Mouse (Mus musculus): ENCODE measurements at regions not wholly inside any gene's neighbourhood (a gene's known extent, or its start where the extent isn't known, plus 50 kb on each side); places are given as distances from the start of the nearest gene placed in this dataset.

GRCm38 (mm10) chr10:92044783-92045182 is 677.4 kb downstream of the Nedd1 start:
- Histone ChIP-seq H3K4me3 (ENCODE audit: low read depth, low read length) (no peak overlapping the region), H3K27me3 (ENCODE audit: insufficient read depth, low read length) (no peaks in the 10 kb centered on the region), H3K4me2 (ENCODE audit: low read depth, low read length, poor library complexity, severe bottlenecking) (no peak overlapping the region), H3K4me1 (ENCODE audit: insufficient read depth, low read length) (no peaks in the 10 kb centered on the region; the same call in 1 of the 2 replicates), H3K9ac (replicated peaks; ENCODE audit: low read length, poor library complexity, severe bottlenecking) (no peak overlapping the region), H3K36me3 (ENCODE audit: insufficient read depth, low read length) (no peaks in the 10 kb centered on the region), H3K9me3 (ENCODE audit: low read length) (no peaks in the 10 kb centered on the region), H3K27ac (ENCODE audit: low read depth, low read length) (no peak overlapping the region)
- DNase-seq (ENCODE audit: low spot score): no peak
- TF ChIP-seq CTCF (IDR thresholded peaks at IDR 0.05): no peak
- no peak for ATAC-seq (ENCODE audit: low FRiP score)

- Histone ChIP-seq H3K9ac (replicated peaks; ENCODE audit: low read length, poor library complexity, severe bottlenecking) (no peak overlapping the region), H3K27ac (ENCODE audit: low read depth, low read length) (no peak overlapping the region), H3K9me3 (ENCODE audit: low read length) (no peaks in the 10 kb centered on the region), H3K4me3 (ENCODE audit: low read depth, low read length) (no peak overlapping the region), H3K4me2 (ENCODE audit: low read depth, low read length, poor library complexity, severe bottlenecking) (no peak overlapping the region), H3K4me1 (ENCODE audit: insufficient read depth, low read length) (no peaks in the 10 kb centered on the region), H3K27me3 (ENCODE audit: insufficient read depth, low read length) (no peaks in the 10 kb centered on the region), H3K36me3 (ENCODE audit: insufficient read depth, low read length) (no peaks in the 10 kb centered on the region)
- peak; percentile 89 for DNase-seq (ENCODE audit: low spot score)
- 35% methylated on average over 3 of the region's 3 CpGs for WGBS
- TF ChIP-seq CTCF (IDR thresholded peaks at IDR 0.05): no peak
- ATAC-seq (ENCODE audit: low FRiP score): peak; percentile 83
Measured at GRCm38 (mm10) chr10:92036176-92036575, 686.0 kb downstream of the Nedd1 start.

- no peaks in the 10 kb centered on the region for H3K27me3 ChIP-seq (ENCODE audit: insufficient read depth, low read length)
- TF ChIP-seq CTCF (IDR thresholded peaks at IDR 0.05): no peak
- H3K36me3 ChIP-seq (ENCODE audit: insufficient read depth, low read length): no peaks in the 10 kb centered on the region
- no peaks in the 10 kb centered on the region for H3K9me3 ChIP-seq (ENCODE audit: low read length)
- H3K27ac ChIP-seq (ENCODE audit: low read depth, low read length): no peak overlapping the region
- 28% methylated on average over 4 of the region's 4 CpGs for WGBS
- no peak for ATAC-seq (ENCODE audit: low FRiP score)
- no peak overlapping the region for H3K4me3 ChIP-seq (ENCODE audit: low read depth, low read length)
- no peak overlapping the region for H3K9ac ChIP-seq (replicated peaks; ENCODE audit: low read length, poor library complexity, severe bottlenecking)
- DNase-seq (ENCODE audit: low spot score): no peak
- H3K4me1 ChIP-seq (ENCODE audit: insufficient read depth, low read length): no peaks in the 10 kb centered on the region; the same call in 1 of the 2 replicates
- no peak overlapping the region for H3K4me2 ChIP-seq (ENCODE audit: low read depth, low read length, poor library complexity, severe bottlenecking)
Measured at GRCm38 (mm10) chr10:92030221-92030620, 692.0 kb downstream of the Nedd1 start.

- no peak for ATAC-seq (ENCODE audit: low FRiP score)
- WGBS: 31% methylated on average over 1 of the region's 1 CpGs
Measured at GRCm38 (mm10) chr10:92024203-92024602, 698.0 kb downstream of the Nedd1 start.

GRCm38 (mm10) chr10:92021036-92021435 is 701.2 kb downstream of the Nedd1 start:
- WGBS: 60% methylated on average over 1 of the region's 1 CpGs
- Histone ChIP-seq H3K9me3 (ENCODE audit: low read length) (no peaks in the 10 kb centered on the region), H3K4me3 (ENCODE audit: low read depth, low read length) (no peak overlapping the region), H3K36me3 (ENCODE audit: insufficient read depth, low read length) (no peaks in the 10 kb centered on the region), H3K27me3 (ENCODE audit: insufficient read depth, low read length) (no peaks in the 10 kb centered on the region), H3K4me1 (ENCODE audit: insufficient read depth, low read length) (no peaks in the 10 kb centered on the region), H3K9ac (replicated peaks; ENCODE audit: low read length, poor library complexity, severe bottlenecking) (no peak overlapping the region), H3K4me2 (ENCODE audit: low read depth, low read length, poor library complexity, severe bottlenecking) (no peak overlapping the region), H3K27ac (ENCODE audit: low read depth, low read length) (no peak overlapping the region)
- no peak for TF ChIP-seq CTCF (IDR thresholded peaks at IDR 0.05)
- DNase-seq (ENCODE audit: low spot score) (peak; percentile 29), ATAC-seq (ENCODE audit: low FRiP score) (no peak)

More at GRCm38 (mm10) chr10:92024203-92024602, 698.0 kb downstream of the Nedd1 start:
- no peak overlapping the region for H3K4me2 ChIP-seq (ENCODE audit: low read depth, low read length, poor library complexity, severe bottlenecking)
- H3K36me3 ChIP-seq (ENCODE audit: insufficient read depth, low read length): no peaks in the 10 kb centered on the region
- H3K9me3 ChIP-seq (ENCODE audit: low read length): no peaks in the 10 kb centered on the region
- no peak overlapping the region for H3K27ac ChIP-seq (ENCODE audit: low read depth, low read length)
- H3K9ac ChIP-seq (replicated peaks; ENCODE audit: low read length, poor library complexity, severe bottlenecking): no peak overlapping the region
- no peak for DNase-seq (ENCODE audit: low spot score)
- H3K4me1 ChIP-seq (ENCODE audit: insufficient read depth, low read length): no peaks in the 10 kb centered on the region
- no peaks in the 10 kb centered on the region for H3K27me3 ChIP-seq (ENCODE audit: insufficient read depth, low read length)
- no peak for TF ChIP-seq CTCF (IDR thresholded peaks at IDR 0.05)
- no peak overlapping the region for H3K4me3 ChIP-seq (ENCODE audit: low read depth, low read length)

- peak; percentile 62; the same call in 1 of the 2 replicates for ATAC-seq (ENCODE audit: low FRiP score)
- Histone ChIP-seq H3K27me3 (ENCODE audit: insufficient read depth, low read length) (no peaks in the 10 kb centered on the region), H3K27ac (ENCODE audit: low read depth, low read length) (peak overlapping the region; percentile 64), H3K4me2 (ENCODE audit: low read depth, low read length, poor library complexity, severe bottlenecking) (peak overlapping the region; percentile 4; the same call in 1 of the 2 replicates), H3K9me3 (ENCODE audit: low read length) (no peaks in the 10 kb centered on the region), H3K4me1 (ENCODE audit: insufficient read depth, low read length) (0 out of 2 replicates have a peak, but pooled peaks cover 6% of the 10 kb centered on the region), H3K9ac (replicated peaks; ENCODE audit: low read length, poor library complexity, severe bottlenecking) (no peak overlapping the region), H3K4me3 (ENCODE audit: low read depth, low read length) (no peak overlapping the region), H3K36me3 (ENCODE audit: insufficient read depth, low read length) (no peaks in the 10 kb centered on the region)
- peak; percentile 45 for DNase-seq (ENCODE audit: low spot score)
- no peak for TF ChIP-seq CTCF (IDR thresholded peaks at IDR 0.05)
- WGBS: 20% methylated on average over 10 of the region's 10 CpGs
Measured at GRCm38 (mm10) chr10:92009551-92009950, 712.7 kb downstream of the Nedd1 start.

All from midbrain, postnatal 0 days (tissue).